8 mouse cellular contexts compared by ENCODE assay signal in the genomic region with DNA sequence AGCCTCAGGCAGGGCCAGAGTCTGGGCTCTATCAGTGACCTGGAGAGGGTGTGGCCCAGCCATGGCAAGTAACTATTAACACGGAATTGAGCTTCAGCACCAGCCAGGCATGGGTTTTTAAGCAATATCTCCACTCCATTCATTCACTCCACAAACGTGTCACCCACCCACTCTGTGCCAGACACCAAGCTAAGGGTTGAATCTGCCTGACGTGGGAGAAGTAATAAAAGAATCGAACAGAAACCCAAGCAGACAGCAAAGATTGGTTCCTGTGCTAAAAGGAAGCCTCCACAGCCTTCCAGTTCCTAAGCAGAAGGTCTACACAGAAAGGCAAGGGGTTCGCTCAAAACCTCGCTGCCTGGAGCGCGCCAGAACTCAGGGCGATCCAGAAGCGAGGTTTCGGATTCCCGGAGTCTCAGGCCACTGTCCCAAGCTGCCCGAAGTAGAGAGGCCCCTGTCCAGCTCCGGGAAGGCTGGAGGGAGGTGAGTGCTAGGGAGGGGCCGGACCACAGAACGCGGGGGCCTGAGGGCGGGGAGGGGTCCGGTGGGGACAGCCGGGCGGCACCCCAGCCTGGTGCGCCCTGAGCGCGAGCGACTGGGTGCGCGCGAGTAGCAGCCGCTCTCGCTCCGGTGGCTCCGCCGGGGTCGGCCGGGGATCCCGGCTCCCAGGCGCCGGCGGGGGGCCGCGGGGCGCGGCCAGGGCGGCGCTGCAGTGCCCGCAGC. TPM values are rescaled to one million over a fixed set of nuclear protein-coding genes. Genes with fewer than 3 reads are reported as not detected.
DNase-seq lines count a peak whose midpoint lies in the region; ATAC-seq and TF ChIP-seq lines count a peak whose summit lies in the region.

No protein-coding gene starts in this region.

- WGBS in kidney, embryonic 14.5 days = 1% methylated on average over 34 of the region's 46 CpGs
- 2% methylated on average over 46 of the region's 46 CpGs for WGBS in embryonic facial prominence, embryonic 13.5 days
- 3% methylated on average over 46 of the region's 46 CpGs for WGBS in hindbrain, postnatal 0 days

- ATAC-seq in kidney, embryonic 14.5 days (ENCODE audit: low FRiP score, low TSS enrichment) = peak; percentile 51
- ATAC-seq in embryonic facial prominence, embryonic 13.5 days (ENCODE audit: insufficient number of reproducible peaks, insufficient read depth, low FRiP score, low TSS enrichment, low read depth) = no peak
- 0 out of 2 replicates have a peak, but pooled peaks have one; percentile 5 for ATAC-seq in hindbrain, postnatal 0 days

- DNase-seq in kidney, adult 9 months = no peak
- no peak for DNase-seq in hindbrain, postnatal 0 days (ENCODE audit: low spot score)
- DNase-seq in neural tube, embryonic 10.5 days (ENCODE audit: extremely low spot score, low spot score) = peak; percentile 62
- no peak for DNase-seq in ovary, postnatal 36 days (ENCODE audit: low spot score)
- no peak for DNase-seq in ovary, postnatal 14 days (ENCODE audit: low spot score)
- no peak for DNase-seq in cerebellum, postnatal 4 days (ENCODE audit: low spot score in 2 of 2)

- no peaks in the 10 kb centered on the region for H3K9me3 ChIP-seq in kidney, embryonic 14.5 days (ENCODE audit: control insufficient read depth, low read length)
- H3K9me3 ChIP-seq in embryonic facial prominence, embryonic 13.5 days = no peaks in the 10 kb centered on the region
- no peaks in the 10 kb centered on the region for H3K9me3 ChIP-seq in hindbrain, postnatal 0 days (ENCODE audit: low read length)

- H3K27ac ChIP-seq in kidney, embryonic 14.5 days (ENCODE audit: low read depth, low read length) = peak overlapping the region; percentile 73
- H3K27ac ChIP-seq in embryonic facial prominence, embryonic 13.5 days = peak overlapping the region; percentile 48; the same call in 1 of the 2 replicates
- H3K27ac ChIP-seq in hindbrain, postnatal 0 days = no peak overlapping the region

- peaks cover 19% of the 10 kb centered on the region; the same call in 1 of the 2 replicates for H3K4me1 ChIP-seq in kidney, embryonic 14.5 days (ENCODE audit: control insufficient read depth, insufficient read depth, low read length)
- peaks cover 30% of the 10 kb centered on the region for H3K4me1 ChIP-seq in embryonic facial prominence, embryonic 13.5 days
- H3K4me1 ChIP-seq in hindbrain, postnatal 0 days (ENCODE audit: insufficient read depth, low read length) = peaks cover 10% of the 10 kb centered on the region; the same call in 1 of the 2 replicates

- H3K9ac ChIP-seq in kidney, embryonic 14.5 days (ENCODE audit: low read depth, low read length) = peak overlapping the region; percentile 56
- H3K9ac ChIP-seq in embryonic facial prominence, embryonic 13.5 days = peak overlapping the region; percentile 73
- H3K9ac ChIP-seq in hindbrain, postnatal 0 days (replicated peaks; ENCODE audit: low read length) = peak overlapping the region; percentile 48; the same call in 1 of the 2 replicates

- H3K36me3 ChIP-seq in kidney, embryonic 14.5 days (ENCODE audit: control insufficient read depth, insufficient read depth, low read length) = no peaks in the 10 kb centered on the region
- H3K36me3 ChIP-seq in embryonic facial prominence, embryonic 13.5 days = no peaks in the 10 kb centered on the region
- H3K36me3 ChIP-seq in hindbrain, postnatal 0 days (ENCODE audit: insufficient read depth, low read length) = no peaks in the 10 kb centered on the region

- H3K4me2 ChIP-seq in kidney, embryonic 14.5 days (replicated peaks; ENCODE audit: low read depth, low read length) = peak overlapping the region; percentile 92
- H3K4me2 ChIP-seq in embryonic facial prominence, embryonic 13.5 days = peak overlapping the region; percentile 93
- peak overlapping the region; percentile 83 for H3K4me2 ChIP-seq in hindbrain, postnatal 0 days (ENCODE audit: low read depth, low read length)

- peak overlapping the region; percentile 54 for H3K4me3 ChIP-seq in kidney, embryonic 14.5 days (ENCODE audit: low read length)
- peak overlapping the region; percentile 60 for H3K4me3 ChIP-seq in embryonic facial prominence, embryonic 13.5 days
- peak overlapping the region; percentile 52 for H3K4me3 ChIP-seq in hindbrain, postnatal 0 days (ENCODE audit: low read length)

- H3K27me3 ChIP-seq in kidney, embryonic 14.5 days (ENCODE audit: control insufficient read depth, insufficient read depth, low read length) = peaks cover 49% of the 10 kb centered on the region
- peaks cover 76% of the 10 kb centered on the region for H3K27me3 ChIP-seq in embryonic facial prominence, embryonic 13.5 days
- H3K27me3 ChIP-seq in hindbrain, postnatal 0 days (ENCODE audit: insufficient read depth, low read length) = peaks cover 9% of the 10 kb centered on the region

- no peak for TF ChIP-seq CTCF in hindbrain, postnatal 0 days (IDR thresholded peaks at IDR 0.05; ENCODE audit: low read depth)

RNA-seq across cellular contexts. Expression of a gene that starts 0.7 kb away (rescaled TPM):
- 16.0 and 21.4 TPM in 2 replicates for polyA plus RNA-seq in kidney, embryonic 14.5 days (2014; fragmentation: Nextera tagmentation; extraction: Ambion mirVana)
- 5.0 and 6.7 TPM in 2 replicates for polyA plus RNA-seq in embryonic facial prominence, embryonic 13.5 days (2015; fragmentation: Nextera tagmentation; extraction: Ambion mirVana)
- 3.1 and 3.8 TPM in 2 replicates for total RNA-seq in hindbrain, postnatal 0 days (2014; rRNA removed)
- 3.2 and 3.4 TPM in 2 replicates for polyA plus RNA-seq in hindbrain, postnatal 0 days (2015; fragmentation: Nextera tagmentation; extraction: Ambion mirVana)
